Mouse (Mus musculus): ENCODE measurements at regions not wholly inside any gene's neighbourhood (a gene's known extent, or its start where the extent isn't known, plus 50 kb on each side); places are given as distances from the start of the nearest gene placed in this dataset.

DNA sequence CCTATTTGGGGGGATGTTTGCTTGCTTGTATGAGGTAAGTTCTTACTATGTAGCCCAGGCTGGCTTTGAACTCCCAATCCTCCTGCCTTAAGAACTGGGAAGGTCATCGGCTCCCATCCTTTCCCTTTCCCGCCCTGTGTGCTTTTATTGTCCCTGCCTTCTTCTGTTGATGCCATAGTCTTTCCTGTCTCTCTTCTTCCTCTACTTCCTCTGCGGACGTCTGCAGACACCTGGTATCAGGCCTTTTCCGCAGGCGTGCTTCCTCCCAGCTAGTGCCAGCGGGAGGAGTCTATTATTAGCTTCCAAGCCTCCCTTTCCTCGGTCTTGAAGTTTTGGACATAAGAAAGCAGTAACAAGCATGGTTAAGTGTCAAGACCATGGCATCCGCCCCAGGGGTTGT lies 83.9 kb upstream of the Kit start:
- TF ChIP-seq CTCF (conservative IDR thresholded peaks at IDR 0.05; ENCODE audit: low read length) (no peak), NANOG (IDR thresholded peaks at IDR 0.05; ENCODE audit: borderline replicate concordance, low read length) (no peak), POU5F1 (IDR thresholded peaks at IDR 0.05; ENCODE audit: borderline replicate concordance, low read length) (no peak)

All from E14TG2a.4 (cell line).